Mouse (Mus musculus) T-helper 17 cell (primary cell): ENCODE measurements around the gene Gp9.
"Not testable (repeated sequence)": the region's sequence is repeated elsewhere in the genome, so short reads cannot be mapped to it uniquely, and the experiment has no call there.

Experiments
- in situ Hi-C, 2 experiments: fragments of 300-600 bp; cut with MboI, MseI; formaldehyde crosslinking; loops; 1 replicate in 1 of 2; 2 replicates in 1 of 2; pipeline ENCODE4 v1.15.1; 2025; ENCODE audit warnings: high pct_unique_total_duplicates in 2 of 2

The Gp9 gene

DNA sequence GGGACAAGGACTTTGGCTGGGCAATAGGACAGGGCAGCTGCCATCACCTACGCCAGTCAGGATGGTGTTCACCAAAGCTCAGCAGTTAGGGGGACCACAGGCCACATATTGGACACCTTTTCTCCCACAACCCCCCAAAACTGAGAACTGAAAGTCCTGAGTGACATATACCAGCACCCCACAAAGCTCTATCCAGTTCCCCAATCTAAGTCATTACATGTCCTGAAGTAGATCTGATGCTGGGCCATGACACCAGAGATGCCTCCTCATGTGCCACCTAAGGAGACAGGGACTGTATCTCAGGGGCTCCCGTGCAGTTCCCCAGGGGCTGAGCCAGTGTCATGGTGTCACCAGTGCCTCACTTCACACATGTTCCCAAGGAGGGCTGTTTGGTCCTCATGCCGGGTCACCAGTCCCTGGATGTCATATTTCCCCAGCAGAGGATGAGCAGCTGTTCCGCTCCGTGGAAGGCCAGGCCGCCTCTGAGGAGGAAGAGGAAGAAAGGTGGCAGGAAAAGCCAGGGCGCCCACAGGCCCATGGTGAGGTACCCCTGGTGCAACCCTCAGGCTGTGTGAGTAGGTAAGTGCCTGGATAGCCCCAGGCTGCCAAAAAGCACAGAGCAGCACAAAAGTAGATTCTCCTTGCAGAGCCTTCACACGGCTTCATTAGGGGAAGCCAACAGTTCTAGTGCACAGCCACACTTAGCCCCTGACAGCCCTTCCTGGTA lies 27.5 kb upstream of the Gp9 start:
- in situ Hi-C loops, result no loop called here

DNA sequence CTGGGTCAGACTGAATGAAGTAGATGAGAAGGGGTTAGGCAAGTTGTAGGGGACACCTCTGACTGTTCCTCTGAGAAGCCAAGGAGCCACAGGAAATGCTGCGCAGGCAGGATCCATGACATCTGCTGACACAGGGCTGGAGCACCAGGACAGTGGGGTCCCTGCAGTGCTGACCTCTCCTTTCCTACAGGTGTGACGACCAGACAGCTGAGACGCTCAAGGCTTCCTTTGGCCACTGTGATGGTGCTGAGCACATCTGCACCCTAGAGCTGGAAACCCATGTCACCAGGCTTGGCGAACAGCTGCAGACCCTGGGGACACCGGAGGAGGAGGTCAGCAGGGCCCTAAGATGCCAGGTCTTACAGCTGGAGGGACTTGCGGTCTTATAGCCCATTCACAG lies 26.3 kb upstream of the Gp9 start:
- in situ Hi-C loops, result no loop called here

DNA sequence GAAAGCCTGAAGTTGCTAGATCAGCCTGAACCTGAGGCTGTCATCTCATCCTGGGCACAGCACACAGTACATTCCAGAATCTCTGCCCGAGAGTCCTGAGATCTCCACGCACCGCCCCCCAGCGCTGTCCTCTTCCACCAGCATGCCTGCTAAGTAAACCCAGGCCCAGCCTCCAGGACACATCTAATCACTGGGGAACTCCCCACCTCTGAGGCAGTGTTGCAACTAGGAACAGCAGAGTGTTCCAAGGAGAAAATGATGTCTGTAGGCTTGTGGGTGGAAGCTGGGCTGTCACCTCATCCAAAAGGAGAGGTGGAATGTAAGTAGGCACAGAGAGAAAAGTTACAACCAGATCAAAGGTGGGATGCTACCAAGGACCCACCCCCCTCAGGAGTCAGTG lies 22.7 kb upstream of the Gp9 start:
- in situ Hi-C loops, result no loop called here

DNA sequence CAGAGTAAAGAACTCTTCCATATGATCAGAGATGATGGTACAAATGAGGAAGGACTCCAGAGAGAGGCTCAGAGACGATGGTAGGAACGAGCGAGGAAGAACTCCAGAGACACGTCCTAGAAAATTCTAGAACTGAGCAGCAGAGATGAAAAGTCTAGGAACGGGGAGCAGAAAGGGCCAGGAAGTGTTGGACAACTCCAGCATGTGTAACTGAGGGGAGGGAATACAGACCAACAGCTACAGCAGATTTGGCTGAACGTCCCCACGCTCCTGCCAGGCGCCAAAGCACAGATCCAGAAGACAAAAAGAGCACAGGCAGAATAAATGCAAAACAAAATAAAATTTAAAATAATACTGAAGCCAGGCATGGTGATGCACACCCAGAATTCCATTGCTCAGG lies 21.0 kb upstream of the Gp9 start:
- in situ Hi-C loops, result no loop called here

DNA sequence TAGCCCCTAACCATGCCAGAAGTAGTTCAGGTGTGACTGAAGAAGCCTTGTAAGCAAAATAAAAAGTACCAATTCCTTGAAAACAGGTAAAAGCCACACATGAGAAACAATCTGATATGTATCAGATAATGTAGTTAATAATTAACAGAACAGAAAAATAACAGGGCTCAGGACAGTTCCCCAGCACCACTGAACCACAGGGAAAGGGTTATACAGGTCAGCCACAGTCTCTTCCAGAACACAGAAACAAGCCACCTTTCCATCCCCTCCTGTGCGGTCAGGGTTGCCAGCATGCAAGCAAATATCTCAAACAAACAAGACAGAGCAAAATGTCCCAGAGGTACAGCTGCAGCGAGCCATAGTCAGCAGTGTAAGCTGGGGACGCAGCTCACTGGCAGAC lies 18.5 kb upstream of the Gp9 start:
- in situ Hi-C loops, result no loop called here

DNA sequence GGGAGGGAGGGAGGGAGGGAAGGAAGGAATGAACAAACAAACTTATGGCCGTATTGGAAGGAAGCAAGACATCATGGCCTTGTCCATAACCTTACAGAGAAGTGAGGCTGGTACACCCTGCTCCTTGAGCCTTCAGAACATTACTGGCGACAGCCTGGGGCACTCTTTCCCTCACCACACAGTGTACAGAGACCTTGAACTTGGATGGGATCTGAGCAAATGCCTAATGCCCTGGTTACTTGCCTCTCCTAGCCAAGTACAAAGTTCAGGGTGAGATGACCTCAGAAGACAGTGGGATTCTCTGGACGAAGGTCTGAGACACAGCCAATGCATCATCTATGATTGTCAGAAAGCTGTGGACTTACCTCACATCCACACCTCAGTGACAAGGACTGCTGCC lies 18.0 kb upstream of the Gp9 start:
- in situ Hi-C loops, result no loop called here

DNA sequence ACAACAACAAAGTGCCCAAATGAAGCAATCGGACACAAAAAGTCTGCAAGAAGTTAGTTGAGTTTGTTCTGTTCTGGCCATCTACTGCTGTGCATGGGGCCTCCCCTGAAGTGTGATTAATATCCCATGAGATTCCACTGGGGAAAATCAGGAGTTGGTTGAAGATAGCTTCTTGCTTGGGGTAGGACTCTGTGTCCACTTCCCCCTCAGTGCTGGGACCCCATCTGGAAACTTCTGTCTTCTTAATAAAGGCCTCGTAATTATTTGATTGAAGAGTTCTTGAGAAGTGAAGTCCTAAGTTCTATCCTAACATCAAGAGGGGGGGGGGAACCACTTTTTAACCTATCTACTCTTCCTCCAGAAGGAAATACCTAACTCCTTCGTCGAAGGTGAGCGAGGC lies 15.7 kb upstream of the Gp9 start:
- in situ Hi-C loops, result no loop called here

DNA sequence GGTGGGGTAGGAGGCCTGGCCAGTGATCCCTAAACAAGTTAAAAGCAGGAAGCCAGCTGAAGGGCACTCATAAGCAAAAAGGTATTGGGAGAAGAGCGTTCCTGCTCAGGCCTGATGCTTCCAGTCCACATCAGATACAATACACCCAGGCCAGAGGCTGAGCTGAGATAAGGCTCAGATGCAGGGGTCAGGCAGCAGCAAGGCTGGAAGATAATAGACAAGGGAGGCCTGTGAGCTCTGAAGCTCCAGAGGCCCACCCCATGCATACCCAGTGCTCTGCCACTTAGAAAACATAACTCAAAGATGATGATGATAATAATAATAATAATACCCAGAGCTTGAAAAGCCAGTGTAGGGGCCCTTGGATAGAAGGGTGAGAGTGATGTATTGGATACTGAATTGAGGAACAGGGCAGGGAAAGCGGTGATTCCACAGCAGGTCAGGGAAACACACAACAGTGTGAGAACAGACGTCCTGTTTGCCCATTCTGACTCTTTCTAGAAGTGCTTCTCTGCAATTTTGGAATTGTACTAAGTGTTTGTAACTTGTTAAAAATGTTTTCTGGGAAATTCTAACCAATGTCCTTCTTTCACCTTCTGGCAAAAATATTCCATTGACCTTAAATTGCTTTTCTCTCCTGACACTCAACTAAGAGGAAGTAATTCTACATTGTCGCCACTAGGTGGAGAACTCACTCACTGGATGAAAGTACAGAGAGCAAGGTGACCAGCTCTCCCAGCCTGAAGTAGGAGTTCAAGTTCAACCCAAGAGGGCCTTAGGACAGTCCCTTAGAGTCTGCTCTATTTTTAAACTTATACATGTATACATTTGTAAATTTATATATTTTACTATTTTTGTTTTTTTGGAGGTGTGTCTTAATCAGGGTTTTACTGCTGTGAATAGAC lies 14.2 kb upstream of the Gp9 start:
- in situ Hi-C loops, result no loop called here

DNA sequence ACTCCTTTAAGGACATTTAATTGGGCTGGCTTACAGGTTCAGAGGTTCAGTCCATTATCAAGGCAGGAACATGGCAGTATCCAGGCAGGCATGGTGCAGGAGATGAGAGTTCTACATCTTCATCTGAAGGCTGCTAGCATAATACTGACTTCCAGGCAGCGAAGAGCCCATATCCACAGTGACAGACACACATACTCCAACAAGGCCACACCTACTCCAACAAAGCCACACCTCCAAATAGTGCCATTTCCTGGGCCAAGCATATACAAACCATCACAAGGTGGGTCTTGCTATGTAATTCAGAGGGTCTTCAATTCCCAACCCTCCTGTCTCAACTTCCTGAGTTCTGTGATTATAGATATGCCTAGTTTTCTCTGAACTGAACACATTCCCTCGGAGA lies 13.6 kb upstream of the Gp9 start:
- in situ Hi-C loops, result not testable (repeated sequence)

DNA sequence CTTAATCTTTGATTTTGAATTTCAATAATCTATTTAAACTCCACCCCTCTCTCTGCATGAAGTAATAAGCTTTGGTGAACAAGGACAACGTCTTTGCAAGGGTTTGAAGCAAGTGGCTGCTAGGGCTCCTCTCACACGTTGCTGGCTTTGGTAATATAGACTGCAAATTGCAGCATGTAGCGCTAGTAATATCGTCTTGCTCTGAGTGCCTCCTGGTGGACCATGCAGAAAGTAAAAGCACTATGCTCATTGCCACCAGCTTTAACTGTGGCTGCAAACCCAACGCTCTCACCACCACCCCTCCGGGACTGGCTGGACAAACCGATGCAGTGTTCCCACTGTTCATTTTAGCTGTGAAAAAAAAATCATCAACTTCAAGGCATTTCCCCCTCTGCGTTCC lies 7.2 kb upstream of the Gp9 start:
- in situ Hi-C loops, result loop anchor here in 1 of 2 experiments (5.0 kb wide), 1 partner anchor 78 kb away; no protein-coding TSS in a partner anchor

DNA sequence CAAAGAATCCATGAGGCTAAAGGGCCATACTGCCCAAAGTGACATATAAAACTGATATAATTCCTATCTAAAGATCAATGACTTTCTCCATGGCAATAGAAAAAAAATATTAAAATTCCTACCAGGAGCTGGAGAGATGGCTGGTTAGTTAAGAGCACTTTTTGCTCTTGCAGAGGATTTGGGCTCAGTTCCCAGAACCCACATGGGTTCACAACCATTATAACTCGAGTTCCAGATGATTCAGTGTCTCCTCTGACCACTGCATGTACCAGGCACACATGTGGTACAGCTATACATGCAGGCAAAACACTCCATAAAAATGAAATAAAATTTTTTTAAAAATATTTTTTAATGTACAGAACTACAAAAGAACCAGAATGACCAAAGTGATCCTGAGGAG lies 3.4 kb upstream of the Gp9 start:
- in situ Hi-C loops, result loop anchor here in 1 of 2 experiments (5.0 kb wide), 1 partner anchor 82 kb away; no protein-coding TSS in a partner anchor

DNA sequence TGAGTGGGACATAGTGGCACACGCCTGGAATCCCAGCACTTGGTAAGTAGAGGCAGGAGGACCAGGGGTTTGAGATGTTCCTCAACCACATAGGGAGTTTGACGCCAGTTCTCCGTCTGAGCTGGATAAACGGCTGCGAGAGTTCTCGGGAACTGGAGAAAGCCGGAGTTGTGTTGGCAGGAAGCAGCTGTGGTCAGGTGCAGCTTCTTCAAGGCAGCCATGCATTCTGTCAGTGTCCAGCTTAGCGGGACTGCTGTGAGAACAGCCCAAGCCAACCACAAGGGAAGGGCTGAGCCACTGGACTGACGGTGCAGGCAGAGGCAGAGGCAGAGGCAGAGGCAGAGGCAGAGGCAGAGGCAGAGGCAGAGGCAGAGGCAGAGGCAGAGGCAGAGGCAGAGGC lies 3.0 kb upstream of the Gp9 start:
- in situ Hi-C loops, result loop anchor here in 1 of 2 experiments (5.0 kb wide), 1 partner anchor 83 kb away; no protein-coding TSS in a partner anchor

DNA sequence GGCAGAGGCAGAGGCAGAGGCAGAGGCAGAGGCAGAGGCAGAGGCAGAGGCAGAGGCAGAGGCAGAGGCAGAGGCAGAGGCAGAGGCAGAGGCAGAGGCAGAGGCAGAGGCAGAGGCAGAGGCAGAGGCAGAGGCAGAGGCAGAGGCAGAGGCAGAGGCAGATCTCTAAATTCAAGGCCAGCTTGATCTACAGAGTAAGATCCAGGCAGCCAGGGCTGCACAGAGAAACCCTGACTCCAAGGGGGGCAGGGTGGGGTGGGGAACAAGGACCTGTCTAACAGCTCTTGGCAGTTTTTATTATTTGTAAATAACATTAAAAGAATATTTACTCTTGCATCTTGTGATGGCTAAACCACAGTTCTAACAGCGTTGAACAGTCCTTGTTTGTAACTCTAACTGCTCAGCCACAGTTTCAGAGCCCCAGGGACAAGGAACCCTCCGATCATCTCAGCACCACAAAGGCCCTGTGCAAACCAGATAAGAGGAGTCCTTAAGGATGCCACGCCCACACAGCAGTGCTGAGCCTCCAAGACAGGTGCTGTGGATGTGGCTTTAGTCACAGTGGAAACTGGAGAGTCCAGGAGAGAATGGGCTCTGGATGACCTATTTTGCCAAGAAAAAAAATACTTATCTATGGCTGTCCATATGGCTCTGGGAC lies 2.2 kb upstream of the Gp9 start:
- in situ Hi-C loops, result no loop called here

DNA sequence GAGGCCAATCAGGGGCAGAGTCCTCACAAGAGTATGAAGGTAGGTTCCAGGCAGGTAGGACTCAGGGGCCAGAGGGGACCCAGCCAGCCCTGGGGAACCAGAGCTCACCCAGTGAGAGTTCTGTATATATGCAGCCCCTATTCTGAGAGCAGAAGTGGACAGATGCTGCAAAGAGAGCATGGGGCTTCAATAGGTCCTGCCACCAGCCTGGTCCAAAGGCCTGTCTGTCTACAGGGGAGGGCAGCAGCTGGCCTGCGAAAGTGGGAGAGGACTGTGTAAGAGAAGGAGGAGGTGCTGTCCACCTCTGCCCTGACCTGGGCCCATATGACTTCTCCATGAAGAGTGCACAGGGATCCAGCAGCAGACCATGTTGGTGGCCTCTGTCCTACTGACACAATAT lies 1.2 kb upstream of the Gp9 start:
- in situ Hi-C loops, result no loop called here

DNA sequence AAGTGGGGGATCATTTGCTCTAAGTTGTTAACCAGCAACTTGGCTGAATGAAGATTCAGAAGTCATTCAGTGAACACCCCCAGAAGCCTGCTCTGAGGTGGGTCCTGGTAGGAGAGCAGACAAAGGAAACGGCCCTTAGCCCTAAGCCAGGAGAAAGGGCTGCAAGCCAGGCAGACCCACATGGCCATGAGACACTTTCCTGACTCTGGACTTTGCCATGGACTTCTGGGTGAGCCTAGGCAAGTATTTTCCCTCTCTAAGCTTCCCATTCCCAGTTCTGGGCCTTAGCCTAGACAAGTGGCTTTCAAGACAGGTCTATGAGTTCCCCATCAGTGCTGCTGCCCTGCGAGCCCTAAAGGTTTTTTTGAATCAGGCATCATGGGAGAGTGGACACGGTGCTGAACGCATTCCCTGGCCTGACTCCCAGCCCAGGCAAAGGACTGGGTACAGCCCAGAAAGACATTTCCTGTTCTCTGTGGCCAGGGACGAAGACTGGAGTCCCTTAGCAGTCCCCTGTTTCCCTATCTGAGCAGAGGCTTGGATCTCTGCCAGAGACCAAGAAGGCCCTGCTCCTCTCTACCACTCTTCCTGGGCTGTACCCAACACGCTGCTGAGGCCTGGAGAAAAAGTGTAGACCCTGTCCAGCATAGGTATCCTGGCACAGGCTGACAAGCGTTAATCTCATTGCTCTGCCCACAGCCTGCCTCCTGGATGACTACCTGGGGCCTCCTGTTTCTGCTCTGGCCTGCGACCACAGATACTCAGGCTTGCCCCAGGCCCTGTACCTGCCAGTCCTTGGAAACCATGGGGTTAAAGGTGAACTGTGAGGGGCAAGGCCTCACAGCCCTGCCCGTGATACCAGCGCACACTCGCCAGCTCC lies 662 bp downstream of the Gp9 start:
- in situ Hi-C loops, result no loop called here

DNA sequence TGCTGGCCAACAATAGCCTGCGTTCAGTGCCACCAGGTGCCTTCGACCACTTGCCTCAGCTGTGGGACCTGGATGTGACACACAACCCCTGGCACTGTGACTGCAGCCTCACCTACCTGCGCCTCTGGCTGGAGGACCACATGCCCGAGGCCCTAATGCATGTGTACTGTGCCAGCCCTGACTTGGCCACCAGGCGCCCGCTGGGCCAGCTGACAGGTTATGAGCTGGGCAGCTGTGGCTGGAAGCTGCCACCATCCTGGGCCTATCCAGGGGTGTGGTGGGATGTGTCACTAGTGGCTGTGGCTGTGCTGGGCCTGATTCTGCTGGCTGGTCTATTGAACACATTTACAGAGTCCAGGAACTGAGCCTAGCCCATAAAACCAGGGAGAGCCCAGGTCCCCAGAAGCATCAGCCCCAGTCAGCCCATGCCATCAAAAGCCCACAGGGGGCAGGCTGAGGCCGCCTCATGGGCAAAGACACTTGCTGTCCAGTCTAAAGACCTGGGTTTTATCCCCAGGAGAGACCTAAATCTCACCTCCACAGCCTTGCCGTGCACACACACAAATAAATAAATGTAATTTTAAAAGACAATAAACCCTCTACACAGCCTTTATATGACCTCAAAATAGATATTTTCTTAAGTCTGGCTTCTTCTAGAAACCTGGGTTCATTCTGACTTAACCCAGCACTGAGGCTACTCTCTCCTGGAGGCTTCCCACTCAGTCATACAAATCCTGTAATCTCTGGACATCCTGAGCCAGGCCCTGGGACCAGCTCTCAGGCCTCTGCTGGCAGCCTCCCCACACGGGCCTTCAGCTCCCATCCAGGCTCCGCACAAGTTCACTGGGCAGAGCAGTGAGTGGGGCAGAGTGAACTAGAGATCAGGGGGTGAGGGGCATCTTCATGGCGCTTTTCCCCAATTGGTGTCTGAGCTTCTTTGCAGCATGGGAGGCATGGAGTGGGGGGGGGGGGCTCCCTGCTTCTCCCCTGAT lies 1.6 kb downstream of the Gp9 start:
- in situ Hi-C loops, result no loop called here

DNA sequence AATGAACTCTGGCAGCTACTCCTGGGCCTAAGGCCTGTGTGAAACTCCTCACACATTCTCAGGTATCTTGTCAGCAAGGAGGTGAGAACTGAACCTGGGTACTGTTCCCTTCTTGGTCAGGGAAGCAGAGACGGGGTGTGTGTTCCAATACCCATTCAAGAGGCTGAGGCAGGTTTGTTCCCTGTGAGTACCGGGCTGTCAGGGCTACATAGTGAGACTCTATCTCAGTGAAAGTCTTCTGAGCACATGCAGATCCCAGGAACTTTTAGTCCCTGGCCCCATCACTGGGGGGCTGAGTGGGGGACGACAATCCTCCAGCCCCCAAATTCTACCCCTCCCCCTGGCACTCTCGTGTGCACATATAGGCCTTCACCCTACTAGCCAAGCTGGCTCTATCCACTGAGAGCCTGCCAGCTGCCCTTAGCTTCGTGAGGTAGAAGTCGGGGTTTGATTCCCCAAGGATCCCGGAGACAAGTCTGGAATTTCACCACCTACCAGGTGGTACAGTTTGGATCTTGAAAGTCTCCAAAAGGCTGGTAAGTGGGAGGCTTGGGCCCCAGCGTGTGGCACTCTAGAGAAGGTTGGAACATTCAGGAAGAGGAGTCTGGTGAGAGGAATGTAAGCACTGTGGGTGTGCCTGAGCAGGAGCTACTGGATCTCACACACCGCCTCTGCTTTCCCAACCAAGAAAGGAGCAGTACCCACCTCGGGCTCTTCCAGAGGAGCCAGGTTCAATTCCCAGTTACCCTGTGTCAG lies 2.9 kb downstream of the Gp9 start:
- in situ Hi-C loops, result no loop called here

DNA sequence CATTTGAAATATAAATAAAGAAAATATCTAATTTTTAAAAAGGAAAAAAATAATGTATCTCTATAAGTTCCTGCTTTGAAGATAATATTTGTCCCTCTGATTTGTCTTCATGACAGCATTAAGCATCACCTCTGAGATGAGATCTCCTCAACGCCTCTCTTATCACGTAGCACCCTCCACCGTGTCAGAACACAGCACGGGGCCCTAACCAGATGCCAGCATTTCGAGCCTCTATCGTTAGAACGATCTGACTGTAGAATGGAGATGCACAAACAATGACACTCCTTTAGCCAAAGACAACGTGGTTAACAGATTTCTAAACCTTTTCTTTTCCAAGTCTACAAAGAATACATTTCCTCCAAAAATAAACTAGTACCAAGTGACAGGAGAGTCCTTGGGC lies 6.2 kb downstream of the Gp9 start:
- in situ Hi-C loops, result no loop called here

DNA sequence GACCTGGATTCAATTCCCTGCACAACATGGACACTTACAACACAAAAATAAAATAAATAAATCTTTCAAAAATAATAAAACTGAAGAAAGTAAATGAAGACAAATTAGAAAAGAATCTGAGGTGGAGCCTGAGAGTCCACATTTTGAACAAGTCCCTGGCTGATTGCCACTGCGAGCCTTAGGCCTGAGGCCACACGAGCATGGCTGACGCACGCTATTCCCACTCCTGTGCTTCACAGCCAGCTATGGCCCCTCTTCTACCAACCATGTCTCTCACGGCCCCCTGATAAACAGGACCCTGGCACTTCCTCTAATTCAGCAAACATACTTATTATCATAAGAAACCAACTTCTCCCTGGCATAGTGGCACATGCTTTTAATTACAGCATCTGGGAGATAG lies 8.7 kb downstream of the Gp9 start:
- in situ Hi-C loops, result no loop called here
